Mouse (Mus musculus) liver, embryonic 12.5 days (tissue): ENCODE data around the gene Ttc7b. TPM values are rescaled to one million over a fixed set of nuclear protein-coding genes. Genes with fewer than 3 reads are reported as not detected.

ENCODE experiments used
- ATAC-seq: fragments of 200-750 bp; cut with Nextera tagmentation; 2 replicates; pipeline ENCODE4 v1.8.0; 2017; ENCODE audit warnings: moderate number of reproducible peaks, mild to moderate bottlenecking, moderate library complexity
- H3K27ac ChIP-seq: fragments of 300-500 bp; sonication (generic); 2 replicates; pipeline ENCODE4 v1.5.1; 2016; ENCODE audit warnings: mild to moderate bottlenecking
- H3K27me3 ChIP-seq: fragments of 300-500 bp; sonication (generic); replicated peaks from 2 replicates; pipeline ENCODE4 v1.6.1; 2016; ENCODE audit warnings: mild to moderate bottlenecking, moderate library complexity
- H3K36me3 ChIP-seq: fragments of 300-500 bp; sonication (generic); 2 replicates; pipeline ENCODE4 v1.6.1; 2016; ENCODE audit warnings: mild to moderate bottlenecking, moderate library complexity
- H3K4me1 ChIP-seq: fragments of 300-500 bp; sonication (generic); 2 replicates; pipeline ENCODE4 v1.6.1; 2016
- H3K4me2 ChIP-seq: fragments of 300-500 bp; sonication (generic); 2 replicates; pipeline ENCODE4 v1.6.1; 2016; ENCODE audit warnings: mild to moderate bottlenecking, moderate library complexity
- H3K4me3 ChIP-seq: fragments of 300-500 bp; sonication (generic); 2 replicates; pipeline ENCODE4 v1.5.1; 2016; ENCODE audit warnings: mild to moderate bottlenecking, moderate library complexity
- H3K9ac ChIP-seq: fragments of 300-500 bp; sonication (generic); 2 replicates; pipeline ENCODE4 v1.6.1; 2016; ENCODE audit warnings: mild to moderate bottlenecking, moderate library complexity
- H3K9me3 ChIP-seq: fragments of 300-500 bp; sonication (generic); replicated peaks from 2 replicates; pipeline ENCODE4 v1.6.1; 2016; ENCODE audit warnings: mild to moderate bottlenecking, moderate library complexity
- WGBS: fragments of 180-500 bp; shearing (Covaris S2); methylation state at CpG from one replicate; pipeline ENCODE4 v1.1.7; 2016; ENCODE audit not compliant: insufficient replicate concordance; 5-methylcytosine and 5-hydroxymethylcytosine counted together
- polyA plus RNA-seq: library from polyadenylated mRNA; unstranded; fragments of >200 nt; fragmentation: Nextera tagmentation; extraction: Ambion mirVana; gene quantifications from 2 replicates; pipeline ENCODE4 v1.2.1, GENCODE M21; 2016

Ttc7b gene
- 2.2 and 3.1 TPM in 2 replicates for polyA plus RNA-seq

DNA sequence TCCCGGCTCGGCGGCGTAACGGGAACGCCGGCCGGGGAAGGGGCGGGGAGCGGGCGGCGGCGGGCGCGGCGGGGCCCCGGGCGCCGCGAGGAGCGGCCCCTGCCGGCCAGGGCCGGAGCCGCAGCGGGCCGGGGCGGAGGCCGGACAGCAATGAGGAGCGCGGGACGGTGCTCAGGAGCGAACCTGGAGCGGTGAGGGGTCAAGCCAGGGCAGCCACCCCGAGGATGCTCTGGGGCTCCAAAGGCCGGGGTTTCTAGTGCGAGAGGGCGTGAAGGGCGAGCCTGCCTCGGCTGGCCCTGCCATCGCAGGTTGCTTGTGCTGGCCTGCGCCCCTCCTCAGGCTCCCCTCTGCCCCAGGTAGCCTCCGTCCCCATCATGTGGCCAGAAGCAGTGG lies at the start of gene Ttc7b:
Ttc7b (minus strand) TSS at position 33 of the 393 bp plus-strand sequence.
- Histone ChIP-seq H3K4me3 (peak within 1 kb of the TSS; percentile 68), H3K27me3 (peaks cover 22% of the 10 kb centered on the region), H3K9me3 (no peaks in the 10 kb centered on the region), H3K27ac (peak within 1 kb of the TSS; percentile 25; the same call in 1 of the 2 replicates), H3K36me3 (no peaks in the 10 kb centered on the region), H3K4me1 (peaks cover 37% of the 10 kb centered on the region), H3K4me2 (peak within 1 kb of the TSS; percentile 81), H3K9ac (peak within 1 kb of the TSS; percentile 79)
- ATAC-seq: peak; percentile 62
- 2% methylated on average over 33 of the region's 42 CpGs for WGBS

DNA sequence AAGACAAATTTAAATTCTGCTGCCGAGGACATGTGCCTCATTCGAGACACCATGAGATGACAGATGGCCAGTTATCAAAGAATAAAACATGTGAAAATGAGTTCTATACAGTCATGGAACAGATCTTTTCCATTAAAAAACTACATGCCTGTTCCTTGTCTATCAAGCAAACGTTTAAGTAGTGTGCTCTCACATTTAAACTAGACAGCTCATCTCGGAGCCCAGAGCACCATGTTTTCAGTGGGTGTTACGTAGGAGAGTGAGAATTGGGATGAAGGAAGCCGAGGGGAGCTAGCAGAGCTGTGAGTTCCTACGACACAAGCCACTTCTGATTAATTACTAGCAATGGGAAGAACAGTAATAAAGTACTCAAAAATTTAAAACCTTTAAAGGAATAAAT lies 48.2 kb upstream of the Ttc7b start:
- H3K27ac ChIP-seq: no peak overlapping the region
- H3K36me3 ChIP-seq: 0 out of 2 replicates have a peak, but pooled peaks cover 2% of the 10 kb centered on the region
- no peaks in the 10 kb centered on the region for H3K27me3 ChIP-seq
- H3K4me1 ChIP-seq: peaks cover 4% of the 10 kb centered on the region; the same call in 1 of the 2 replicates
- 68% methylated on average over 7 of the region's 7 CpGs for WGBS
- H3K4me3 ChIP-seq: no peak overlapping the region
- ATAC-seq: no peak
- no peak overlapping the region for H3K9ac ChIP-seq
- no peaks in the 10 kb centered on the region for H3K9me3 ChIP-seq
- no peak overlapping the region for H3K4me2 ChIP-seq

DNA sequence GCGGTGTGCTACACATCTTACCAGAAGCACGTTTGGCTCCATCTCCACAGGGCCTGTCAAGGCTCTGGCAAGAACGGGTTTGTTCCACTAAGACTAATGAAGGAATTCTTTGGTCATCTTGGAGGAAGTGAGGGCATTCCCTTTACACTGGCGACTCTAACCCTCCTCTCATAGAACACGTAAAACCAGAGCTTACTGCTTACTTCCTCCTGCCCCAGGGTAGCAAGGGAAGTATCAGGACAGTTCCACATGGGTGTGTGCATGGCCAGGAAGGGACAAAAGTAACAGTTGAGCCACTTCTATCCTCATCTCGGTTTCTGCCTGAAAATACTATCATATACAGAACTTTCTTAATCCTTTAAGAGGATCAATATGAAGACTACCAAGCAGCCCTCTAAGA lies 47.5 kb upstream of the Ttc7b start:
- no peak overlapping the region for H3K9ac ChIP-seq
- H3K4me1 ChIP-seq: peaks cover 4% of the 10 kb centered on the region; the same call in 1 of the 2 replicates
- no peak overlapping the region for H3K27ac ChIP-seq
- H3K36me3 ChIP-seq: no peaks in the 10 kb centered on the region
- no peak for ATAC-seq
- 45% methylated on average over 6 of the region's 6 CpGs for WGBS
- H3K9me3 ChIP-seq: no peaks in the 10 kb centered on the region
- H3K4me2 ChIP-seq: no peak overlapping the region
- no peak overlapping the region for H3K4me3 ChIP-seq
- no peaks in the 10 kb centered on the region for H3K27me3 ChIP-seq

DNA sequence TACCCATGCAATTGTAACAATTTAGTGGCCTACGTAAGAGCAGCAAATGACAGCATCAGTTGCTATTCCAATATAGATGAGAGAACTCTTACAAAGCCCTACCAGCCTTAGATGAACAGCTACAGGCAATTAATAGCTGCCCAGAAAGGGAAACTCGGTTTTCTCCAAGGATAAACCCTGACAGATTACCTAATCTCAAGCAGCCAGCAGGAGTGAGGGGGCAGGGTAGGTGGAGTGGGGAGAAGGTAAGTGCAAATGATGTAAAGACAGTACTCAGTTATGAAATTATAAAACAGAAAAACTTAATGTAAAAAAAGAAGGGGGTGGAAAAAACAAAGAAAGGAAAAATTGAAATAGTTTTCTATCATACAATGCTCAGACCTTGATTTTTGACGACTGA lies 47.0 kb upstream of the Ttc7b start:
- no peak for ATAC-seq
- Histone ChIP-seq H3K9ac (no peak overlapping the region), H3K27me3 (no peaks in the 10 kb centered on the region), H3K4me1 (peaks cover 4% of the 10 kb centered on the region; the same call in 1 of the 2 replicates), H3K9me3 (no peaks in the 10 kb centered on the region), H3K4me3 (no peak overlapping the region), H3K4me2 (no peak overlapping the region), H3K27ac (no peak overlapping the region), H3K36me3 (no peaks in the 10 kb centered on the region)
- WGBS: 54% methylated on average over 3 of the region's 3 CpGs

DNA sequence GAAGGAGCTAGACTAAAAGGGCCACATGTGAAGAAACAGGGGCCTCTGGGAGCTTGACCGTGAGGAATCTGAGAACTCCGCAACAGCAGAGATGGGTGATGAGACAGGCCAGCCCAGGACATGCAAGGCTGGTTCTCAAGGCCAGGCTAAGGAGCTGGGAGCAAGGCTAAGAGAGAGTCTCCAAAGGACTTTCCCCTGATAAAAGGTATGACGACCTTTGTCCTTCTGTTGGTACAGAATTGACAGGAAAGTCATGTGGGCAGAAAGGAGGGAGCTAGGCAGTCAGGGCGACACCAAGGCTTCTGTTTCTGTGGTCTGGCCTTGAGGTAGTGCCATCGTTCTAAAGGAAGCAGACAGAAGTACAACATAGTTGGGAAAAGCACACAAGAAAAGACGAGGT lies 33.0 kb upstream of the Ttc7b start:
- no peak overlapping the region for H3K4me3 ChIP-seq
- H3K27ac ChIP-seq: no peak overlapping the region
- H3K4me2 ChIP-seq: no peak overlapping the region
- peaks cover 6% of the 10 kb centered on the region for H3K36me3 ChIP-seq
- 71% methylated on average over 6 of the region's 6 CpGs for WGBS
- H3K4me1 ChIP-seq: no peaks in the 10 kb centered on the region
- ATAC-seq: no peak
- no peaks in the 10 kb centered on the region for H3K9me3 ChIP-seq
- H3K9ac ChIP-seq: no peak overlapping the region
- H3K27me3 ChIP-seq: no peaks in the 10 kb centered on the region

DNA sequence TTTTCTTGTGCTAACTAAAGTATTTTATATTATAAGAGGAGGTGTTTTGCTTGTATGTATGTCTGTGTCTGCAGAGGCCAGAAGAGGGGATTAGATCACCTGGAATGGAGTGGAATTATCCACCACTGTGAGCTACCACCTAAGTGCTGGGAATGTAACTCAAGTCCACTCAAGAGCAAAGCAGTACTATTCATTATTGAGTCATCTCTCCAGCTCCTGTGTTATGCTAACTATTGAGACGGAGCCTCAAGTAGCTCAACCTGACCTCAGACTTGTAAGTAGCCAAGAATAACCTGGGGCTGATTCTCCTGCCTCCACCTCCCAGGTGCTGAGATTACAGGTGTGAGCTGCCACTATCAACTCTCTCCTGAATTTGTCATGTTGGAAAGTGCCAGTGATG lies 31.3 kb upstream of the Ttc7b start:
- H3K27me3 ChIP-seq: no peaks in the 10 kb centered on the region
- H3K4me3 ChIP-seq: no peak overlapping the region
- no peak for ATAC-seq
- no peak overlapping the region for H3K4me2 ChIP-seq
- H3K36me3 ChIP-seq: peaks cover 6% of the 10 kb centered on the region
- WGBS: 88% methylated on average over 1 of the region's 1 CpGs
- no peaks in the 10 kb centered on the region for H3K9me3 ChIP-seq
- no peak overlapping the region for H3K27ac ChIP-seq
- H3K9ac ChIP-seq: no peak overlapping the region
- no peaks in the 10 kb centered on the region for H3K4me1 ChIP-seq

GRCm38 (mm10) chr12:100544194-100544567 lies 23.6 kb upstream of the Ttc7b start:
- WGBS: 71% methylated on average over 4 of the region's 4 CpGs
- no peak overlapping the region for H3K4me3 ChIP-seq
- no peaks in the 10 kb centered on the region for H3K36me3 ChIP-seq
- no peaks in the 10 kb centered on the region for H3K9me3 ChIP-seq
- H3K4me1 ChIP-seq: no peaks in the 10 kb centered on the region
- no peak overlapping the region for H3K27ac ChIP-seq
- H3K9ac ChIP-seq: no peak overlapping the region
- H3K4me2 ChIP-seq: no peak overlapping the region
- no peaks in the 10 kb centered on the region for H3K27me3 ChIP-seq
- no peak for ATAC-seq

GRCm38 (mm10) chr12:100543437-100544193 lies 23.0 kb upstream of the Ttc7b start:
- no peaks in the 10 kb centered on the region for H3K9me3 ChIP-seq
- 68% methylated on average over 6 of the region's 6 CpGs for WGBS
- H3K27ac ChIP-seq: no peak overlapping the region
- no peak overlapping the region for H3K4me3 ChIP-seq
- no peak overlapping the region for H3K9ac ChIP-seq
- ATAC-seq: no peak
- no peaks in the 10 kb centered on the region for H3K4me1 ChIP-seq
- H3K4me2 ChIP-seq: no peak overlapping the region
- no peaks in the 10 kb centered on the region for H3K36me3 ChIP-seq
- H3K27me3 ChIP-seq: no peaks in the 10 kb centered on the region

DNA sequence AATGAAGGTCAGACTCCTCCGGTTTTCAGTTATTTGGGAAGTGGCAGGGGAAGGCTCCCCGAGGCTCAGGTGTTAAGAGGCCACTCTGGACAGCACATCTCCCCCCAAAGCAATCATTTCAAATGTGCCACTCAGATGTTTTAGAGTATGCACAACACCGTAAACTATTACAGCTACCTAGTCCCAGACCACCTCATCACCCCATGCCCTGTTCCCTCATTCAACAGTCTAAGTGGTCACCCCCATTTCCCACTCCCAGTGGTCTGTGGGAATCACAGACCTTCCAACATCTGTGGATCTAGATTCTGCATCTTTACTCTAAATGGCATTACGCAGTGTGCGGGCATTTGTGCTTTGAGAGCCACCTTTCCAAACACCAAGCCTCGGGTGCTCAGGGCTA lies 21.9 kb upstream of the Ttc7b start:
- H3K27ac ChIP-seq: no peak overlapping the region
- WGBS: 79% methylated on average over 6 of the region's 6 CpGs
- ATAC-seq: no peak

GRCm38 (mm10) chr12:100542076-100542475 lies 21.4 kb upstream of the Ttc7b start:
- 14% methylated on average over 3 of the region's 3 CpGs for WGBS
- Histone ChIP-seq H3K9ac (no peak overlapping the region), H3K27me3 (no peaks in the 10 kb centered on the region), H3K4me2 (no peak overlapping the region), H3K9me3 (no peaks in the 10 kb centered on the region), H3K4me3 (no peak overlapping the region), H3K27ac (no peak overlapping the region), H3K4me1 (no peaks in the 10 kb centered on the region), H3K36me3 (no peaks in the 10 kb centered on the region)
- ATAC-seq: no peak

More for the DNA sequence above, 21.9 kb upstream of the Ttc7b start:
- Histone ChIP-seq H3K4me3 (no peak overlapping the region), H3K36me3 (no peaks in the 10 kb centered on the region), H3K9me3 (no peaks in the 10 kb centered on the region), H3K27me3 (no peaks in the 10 kb centered on the region), H3K4me2 (no peak overlapping the region), H3K9ac (no peak overlapping the region), H3K4me1 (no peaks in the 10 kb centered on the region)

- Histone ChIP-seq H3K4me1 (no peaks in the 10 kb centered on the region), H3K9me3 (no peaks in the 10 kb centered on the region), H3K4me3 (no peak overlapping the region), H3K27me3 (no peaks in the 10 kb centered on the region), H3K36me3 (no peaks in the 10 kb centered on the region), H3K9ac (no peak overlapping the region), H3K27ac (no peak overlapping the region), H3K4me2 (no peak overlapping the region)
- WGBS: 37% methylated on average over 9 of the region's 9 CpGs
- no peak for ATAC-seq
Observed at GRCm38 (mm10) chr12:100539158-100539714, 18.6 kb upstream of the Ttc7b start.

DNA sequence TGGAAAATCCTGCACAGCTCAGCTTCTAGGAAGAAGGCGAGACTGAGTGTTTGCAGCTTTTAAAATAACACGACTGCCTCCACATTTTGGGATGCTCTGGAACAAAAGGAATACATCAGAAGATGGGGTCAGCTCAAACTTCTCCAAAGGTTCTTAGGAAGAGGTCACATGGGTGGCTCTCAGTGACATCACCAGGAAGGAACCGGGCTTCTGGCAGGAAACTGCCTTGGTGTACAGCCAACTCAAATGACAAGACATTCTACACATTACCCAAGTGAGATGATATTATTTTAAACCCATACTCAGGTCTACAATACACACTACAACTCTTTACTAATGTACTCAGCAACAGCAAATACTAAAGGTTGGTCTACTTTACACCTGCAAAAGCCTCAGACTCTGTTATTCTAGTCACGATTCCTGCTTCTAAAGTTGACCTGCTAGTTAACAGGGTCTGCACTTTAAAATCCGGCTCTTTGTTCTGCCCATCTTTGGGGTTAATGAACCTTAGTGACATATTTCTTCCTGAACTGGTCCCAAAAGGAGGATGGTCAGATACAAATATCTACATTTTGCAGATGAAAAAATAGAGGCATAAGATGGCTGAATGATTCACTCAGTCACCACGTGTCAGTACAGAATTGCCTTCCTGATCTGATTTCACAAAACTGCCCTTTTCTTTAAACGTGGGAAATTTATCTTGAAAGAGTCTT lies 18.0 kb upstream of the Ttc7b start:
- Histone ChIP-seq H3K27me3 (no peaks in the 10 kb centered on the region), H3K9ac (no peak overlapping the region), H3K4me3 (no peak overlapping the region), H3K9me3 (no peaks in the 10 kb centered on the region), H3K4me1 (no peaks in the 10 kb centered on the region), H3K27ac (no peak overlapping the region), H3K36me3 (no peaks in the 10 kb centered on the region), H3K4me2 (no peak overlapping the region)
- WGBS: 47% methylated on average over 7 of the region's 7 CpGs
- ATAC-seq: no peak
